Mouse (Mus musculus) midbrain, embryonic 14.5 days (tissue): ENCODE measurements around the gene Ccser2. TPM values are rescaled to one million over a fixed set of nuclear protein-coding genes. Genes with fewer than 3 reads are reported as not detected.
"Not testable (repeated sequence)": the region's sequence is repeated elsewhere in the genome, so short reads cannot be mapped to it uniquely, and the experiment has no call there.

Experiments used
- ATAC-seq: fragments of 200-750 bp; cut with Nextera tagmentation; 2 replicates; pipeline ENCODE4 v1.8.0; 2017; ENCODE audit warnings: moderate number of reproducible peaks, moderate library complexity; ENCODE audit not compliant: low FRiP score, low TSS enrichment
- DNase-seq: peaks from one replicate; pipeline ENCODE4 v3.0.0-alpha.2; 2015
- H3K27ac ChIP-seq: fragments of 300-500 bp; sonication (generic); replicated peaks from 2 replicates; pipeline ENCODE4 v1.5.1; 2014; ENCODE audit warnings: mild to moderate bottlenecking, low read depth, low read length, moderate library complexity
- H3K27me3 ChIP-seq: fragments of 300-500 bp; sonication (generic); 2 replicates; pipeline ENCODE4 v1.6.1; 2014; ENCODE audit warnings: low read length, control low read depth, mixed read lengths; ENCODE audit not compliant: control insufficient read depth, insufficient read depth
- H3K36me3 ChIP-seq: fragments of 300-500 bp; sonication (generic); 2 replicates; pipeline ENCODE4 v1.6.1; 2014; ENCODE audit warnings: low read length, control low read depth; ENCODE audit not compliant: control insufficient read depth, insufficient read depth
- H3K4me1 ChIP-seq: fragments of 300-500 bp; sonication (generic); 2 replicates; pipeline ENCODE4 v1.6.1; 2014; ENCODE audit warnings: mild to moderate bottlenecking, antibody characterized with exemption, low read length, control low read depth; ENCODE audit not compliant: control insufficient read depth, insufficient read depth
- H3K4me2 ChIP-seq: fragments of 300-500 bp; sonication (generic); 2 replicates; pipeline ENCODE4 v1.6.1; 2014; ENCODE audit warnings: mild to moderate bottlenecking, low read length, moderate library complexity
- H3K4me3 ChIP-seq: fragments of 300-500 bp; sonication (generic); replicated peaks from 2 replicates; pipeline ENCODE4 v1.5.1; 2014; ENCODE audit warnings: low read depth, low read length
- H3K9ac ChIP-seq: fragments of 300-500 bp; sonication (generic); replicated peaks from 2 replicates; pipeline ENCODE4 v1.6.1; 2014; ENCODE audit warnings: mild to moderate bottlenecking, low read length, moderate library complexity
- H3K9me3 ChIP-seq: fragments of 300-500 bp; sonication (generic); 2 replicates; pipeline ENCODE4 v1.6.1; 2016; ENCODE audit warnings: low read length, control low read depth, mixed read lengths; ENCODE audit not compliant: control insufficient read depth
- WGBS: fragments of 180-500 bp; shearing (Covaris S2); extraction: QIAGEN DNeasy Blood & Tissue Kit; methylation state at CpG from one replicate; pipeline ENCODE4 v1.1.7; 2014; 5-methylcytosine and 5-hydroxymethylcytosine counted together
- polyA plus RNA-seq: library from polyadenylated mRNA; unstranded; fragments of >200 nt; fragmentation: Nextera tagmentation; extraction: Ambion mirVana; gene quantifications from 2 replicates; pipeline ENCODE4 v1.2.1, GENCODE M21; 2014

The Ccser2 gene
- polyA plus RNA-seq, result 68.9 and 85.1 TPM in 2 replicates

DNA sequence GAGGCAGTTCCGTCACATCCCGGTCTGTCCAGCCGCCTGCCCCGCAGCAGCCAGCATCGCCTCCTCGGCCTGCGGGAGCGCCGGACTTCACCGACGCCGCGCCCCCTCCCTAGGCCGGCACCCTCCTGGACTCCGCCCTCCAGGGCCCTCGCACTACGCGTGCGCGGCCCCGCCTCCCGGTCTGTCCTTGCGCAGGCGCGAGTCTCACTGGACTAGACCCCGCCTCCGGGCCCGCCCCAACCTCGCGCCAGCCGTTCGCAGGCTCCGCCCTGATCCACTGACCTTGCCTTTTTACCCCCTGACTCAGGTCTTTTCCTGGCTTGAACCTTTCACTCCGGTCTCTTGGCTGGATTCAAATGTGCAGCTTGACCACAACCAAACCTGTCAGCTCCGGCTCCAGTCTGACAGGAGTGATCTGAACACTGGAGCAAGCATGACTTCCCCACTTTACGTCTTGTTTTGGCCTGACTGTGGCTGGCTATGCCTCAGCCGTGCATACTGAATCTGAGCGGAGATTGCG lies at the start of gene Ccser2:
TSS of gene Ccser2 (minus strand) at position 150 of the 520 bp plus-strand sequence.
- Histone ChIP-seq H3K4me3 (peak within 1 kb of the TSS; percentile 95), H3K9me3 (no peaks in the 10 kb centered on the region), H3K36me3 (no peaks in the 10 kb centered on the region), H3K4me1 (peaks cover 14% of the 10 kb centered on the region; the same call in 1 of the 2 replicates), H3K4me2 (peak within 1 kb of the TSS; percentile 65), H3K27me3 (no peaks in the 10 kb centered on the region), H3K27ac (peak within 1 kb of the TSS; percentile 91), H3K9ac (peak within 1 kb of the TSS; percentile 89)
- 1% methylated on average over 39 of the region's 39 CpGs for WGBS
- peak; percentile 100 for ATAC-seq
- peak; percentile 99 for DNase-seq

DNA sequence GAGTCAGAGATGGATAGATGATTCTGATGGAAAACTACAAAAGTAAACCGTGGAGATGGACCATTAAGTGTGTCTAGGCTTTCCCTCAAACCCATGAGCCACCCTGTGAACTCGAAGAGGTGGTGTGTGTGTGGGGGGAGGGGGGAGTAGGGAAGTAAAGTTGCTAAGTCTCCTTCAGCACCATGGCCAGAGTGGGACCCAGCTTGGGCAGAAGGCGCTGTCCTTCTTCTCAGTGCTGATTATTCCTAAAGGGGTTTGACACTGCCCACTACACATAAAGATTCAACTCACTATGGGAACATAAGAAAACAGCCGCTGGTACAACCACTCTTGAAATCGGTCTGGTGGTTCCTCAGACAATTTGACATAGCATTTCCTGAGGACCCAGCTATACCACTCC lies 47.3 kb upstream of the Ccser2 start:
- no peak overlapping the region for H3K27ac ChIP-seq
- no peaks in the 10 kb centered on the region for H3K27me3 ChIP-seq
- DNase-seq (peak; percentile 37), ATAC-seq (no peak)
- peaks cover 8% of the 10 kb centered on the region for H3K4me1 ChIP-seq
- no peaks in the 10 kb centered on the region for H3K36me3 ChIP-seq
- H3K9ac ChIP-seq, result no peak overlapping the region
- WGBS, result 42% methylated on average over 5 of the region's 5 CpGs
- H3K9me3 ChIP-seq, result no peaks in the 10 kb centered on the region
- H3K4me3 ChIP-seq, result no peak overlapping the region
- no peak overlapping the region for H3K4me2 ChIP-seq

DNA sequence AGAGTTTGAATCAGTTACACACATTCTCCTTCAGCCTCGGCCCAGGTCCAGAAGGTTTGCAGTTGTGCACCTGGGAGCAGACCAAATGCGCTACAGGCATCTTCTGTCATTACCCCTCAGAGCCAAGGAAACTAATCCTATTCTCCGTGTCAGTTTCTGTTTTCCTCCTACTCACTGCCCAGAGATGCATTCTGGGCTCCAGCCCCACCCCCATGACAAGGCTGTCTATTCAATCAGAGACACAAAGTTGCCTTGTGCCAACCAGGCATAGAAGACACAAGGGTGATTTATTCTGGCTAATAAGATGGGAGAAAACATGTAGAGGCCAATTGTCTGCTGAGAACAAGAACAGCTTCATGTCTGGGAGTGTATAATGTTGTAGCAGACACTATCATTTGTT lies 45.1 kb upstream of the Ccser2 start:
- Histone ChIP-seq H3K27ac (no peak overlapping the region), H3K27me3 (no peaks in the 10 kb centered on the region), H3K4me3 (no peak overlapping the region), H3K9ac (no peak overlapping the region), H3K4me1 (peaks cover 8% of the 10 kb centered on the region), H3K4me2 (no peak overlapping the region), H3K9me3 (no peaks in the 10 kb centered on the region), H3K36me3 (no peaks in the 10 kb centered on the region)
- ATAC-seq, result no peak; the same call in 1 of the 2 replicates
- DNase-seq, result peak; percentile 46
- 20% methylated on average over 3 of the region's 3 CpGs for WGBS

DNA sequence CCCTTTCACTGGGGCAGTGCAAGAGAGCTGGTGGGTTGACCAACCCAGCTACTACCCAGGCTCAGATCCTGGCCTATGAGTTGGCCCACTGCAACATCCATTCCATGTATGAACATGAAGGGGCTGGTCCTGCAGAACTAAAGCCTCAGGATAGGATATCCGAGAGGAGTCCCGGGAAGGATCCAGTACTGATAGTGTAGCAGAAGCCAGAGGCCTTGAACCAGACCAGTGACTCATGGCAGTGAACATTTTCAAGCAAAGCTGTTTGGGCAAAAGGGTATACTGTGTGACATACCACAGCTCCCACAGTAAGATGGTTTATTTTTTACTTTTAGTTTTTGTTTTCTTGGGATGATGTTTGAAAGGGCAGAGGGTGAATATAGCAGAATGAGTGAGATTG lies 41.1 kb upstream of the Ccser2 start:
- ATAC-seq (no peak), DNase-seq (no peak)
- no peak overlapping the region for H3K9ac ChIP-seq
- no peak overlapping the region for H3K4me3 ChIP-seq
- H3K4me2 ChIP-seq, result no peak overlapping the region
- H3K27ac ChIP-seq, result no peak overlapping the region
- H3K9me3 ChIP-seq, result no peaks in the 10 kb centered on the region
- H3K36me3 ChIP-seq, result no peaks in the 10 kb centered on the region
- no peaks in the 10 kb centered on the region for H3K27me3 ChIP-seq
- 91% methylated on average over 2 of the region's 2 CpGs for WGBS
- peaks cover 15% of the 10 kb centered on the region for H3K4me1 ChIP-seq

DNA sequence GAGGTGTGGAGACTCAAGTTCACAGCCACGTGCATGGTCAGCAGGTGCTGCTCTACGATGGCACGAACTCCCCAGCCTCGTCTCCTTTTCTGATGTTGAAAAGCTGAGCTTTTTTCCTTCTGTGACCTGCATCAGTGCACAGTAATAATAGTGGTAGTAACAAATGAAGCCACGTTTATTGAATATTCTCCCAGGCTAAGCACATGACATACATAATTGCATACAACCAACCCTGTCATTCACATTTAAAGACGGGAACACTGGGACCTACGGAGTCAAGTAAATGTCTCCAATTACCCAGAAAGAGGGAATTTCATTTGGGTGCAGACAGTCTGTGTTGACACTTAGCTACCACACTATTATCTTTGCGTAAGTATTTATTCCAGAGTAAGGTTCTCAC lies 37.9 kb upstream of the Ccser2 start:
- Histone ChIP-seq H3K27ac (no peak overlapping the region), H3K9me3 (no peaks in the 10 kb centered on the region), H3K4me3 (no peak overlapping the region), H3K9ac (no peak overlapping the region), H3K4me2 (no peak overlapping the region), H3K36me3 (no peaks in the 10 kb centered on the region), H3K4me1 (0 out of 2 replicates have a peak, but pooled peaks cover 7% of the 10 kb centered on the region), H3K27me3 (no peaks in the 10 kb centered on the region)
- ATAC-seq (no peak), DNase-seq (no peak)
- 68% methylated on average over 8 of the region's 8 CpGs for WGBS

DNA sequence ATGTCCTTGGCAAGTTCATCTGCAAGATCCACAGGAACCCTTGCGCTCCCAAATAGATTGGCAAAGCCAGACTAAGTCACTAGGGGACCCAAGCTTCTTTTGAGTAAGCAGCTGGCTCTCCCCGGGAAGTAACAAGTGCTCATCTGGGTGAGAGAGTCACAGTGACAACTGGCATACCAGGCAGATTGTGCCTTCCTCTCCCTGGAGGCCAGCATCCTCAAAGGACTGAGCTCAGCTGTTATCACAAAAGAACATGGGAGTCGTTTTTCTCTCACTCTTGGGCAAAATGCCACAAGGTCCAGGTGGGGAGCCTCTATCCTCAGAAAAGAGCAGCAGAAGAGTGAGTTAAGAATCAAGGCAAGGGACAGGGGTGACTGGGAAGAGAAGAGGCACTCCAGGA lies 37.3 kb upstream of the Ccser2 start:
- DNase-seq, result peak; percentile 36
- Histone ChIP-seq H3K27me3 (no peaks in the 10 kb centered on the region), H3K9me3 (no peaks in the 10 kb centered on the region)

DNA sequence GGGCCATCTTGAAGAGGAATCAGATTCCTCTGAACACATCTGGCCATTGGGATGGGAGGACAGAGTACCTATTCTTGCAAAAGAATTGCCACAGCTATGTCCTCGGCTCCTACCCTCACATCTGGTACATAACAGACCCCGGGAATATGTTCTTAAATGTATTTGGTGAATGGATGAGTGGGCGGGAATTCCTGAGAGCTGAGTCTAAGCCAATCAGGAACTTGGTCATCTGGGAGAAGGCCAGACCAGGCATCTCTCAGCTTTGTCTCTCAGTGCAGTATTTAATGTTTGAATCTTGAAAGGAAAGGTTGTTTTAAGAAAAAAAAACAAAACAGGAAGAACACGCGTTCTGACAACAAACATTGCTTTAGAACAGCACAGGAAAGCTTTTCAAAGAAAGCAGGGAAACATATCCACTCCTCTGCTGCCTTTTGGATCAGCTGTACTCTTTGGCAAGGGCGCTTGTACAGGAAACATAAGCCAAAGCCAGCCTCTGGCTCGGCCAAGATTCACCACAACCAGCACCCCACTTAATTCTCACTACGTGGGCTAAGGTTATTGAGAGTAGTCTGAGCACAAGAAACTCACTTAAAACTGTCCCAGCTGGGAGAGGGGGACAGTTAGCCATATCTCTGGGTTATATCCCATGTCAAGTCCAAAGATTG lies 35.0 kb upstream of the Ccser2 start:
- DNase-seq (no peak), ATAC-seq (no peak)
- Histone ChIP-seq H3K9ac (no peak overlapping the region), H3K4me3 (no peak overlapping the region), H3K36me3 (no peaks in the 10 kb centered on the region), H3K4me2 (no peak overlapping the region), H3K4me1 (0 out of 2 replicates have a peak, but pooled peaks cover 7% of the 10 kb centered on the region), H3K27ac (no peak overlapping the region), H3K27me3 (no peaks in the 10 kb centered on the region), H3K9me3 (no peaks in the 10 kb centered on the region)
- 85% methylated on average over 8 of the region's 8 CpGs for WGBS

More for the DNA sequence above, 37.3 kb upstream of the Ccser2 start:
- Histone ChIP-seq H3K36me3 (no peaks in the 10 kb centered on the region), H3K4me1 (0 out of 2 replicates have a peak, but pooled peaks cover 7% of the 10 kb centered on the region), H3K4me3 (no peak overlapping the region), H3K27ac (no peak overlapping the region), H3K4me2 (no peak overlapping the region), H3K9ac (no peak overlapping the region)
- ATAC-seq, result no peak
- 19% methylated on average over 3 of the region's 3 CpGs for WGBS

DNA sequence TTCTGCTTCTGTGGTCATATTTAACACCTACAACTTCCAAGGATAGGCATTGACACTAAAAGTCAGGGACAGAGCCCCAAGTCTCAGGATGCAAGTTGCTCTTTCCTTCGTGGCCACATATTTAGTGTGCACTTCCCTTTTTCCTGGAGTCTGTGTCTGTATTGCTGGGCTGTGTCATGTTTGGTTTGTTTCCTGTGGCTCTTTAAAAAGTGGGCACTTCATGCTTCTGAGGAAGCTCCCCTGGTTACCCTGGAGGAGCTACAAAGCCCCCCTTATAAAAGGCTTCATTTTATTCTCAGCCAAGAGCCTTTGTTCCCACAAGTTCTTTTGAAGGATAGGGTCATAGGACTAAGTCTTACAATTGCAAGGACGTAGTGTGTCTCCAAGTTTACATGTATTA lies 34.3 kb upstream of the Ccser2 start:
- Histone ChIP-seq H3K4me3 (no peak overlapping the region), H3K4me1 (0 out of 2 replicates have a peak, but pooled peaks cover 7% of the 10 kb centered on the region), H3K36me3 (no peaks in the 10 kb centered on the region), H3K4me2 (no peak overlapping the region), H3K27me3 (no peaks in the 10 kb centered on the region), H3K9me3 (no peaks in the 10 kb centered on the region), H3K27ac (no peak overlapping the region), H3K9ac (no peak overlapping the region)
- no peak for ATAC-seq
- no peak for DNase-seq
- 52% methylated on average over 2 of the region's 2 CpGs for WGBS

DNA sequence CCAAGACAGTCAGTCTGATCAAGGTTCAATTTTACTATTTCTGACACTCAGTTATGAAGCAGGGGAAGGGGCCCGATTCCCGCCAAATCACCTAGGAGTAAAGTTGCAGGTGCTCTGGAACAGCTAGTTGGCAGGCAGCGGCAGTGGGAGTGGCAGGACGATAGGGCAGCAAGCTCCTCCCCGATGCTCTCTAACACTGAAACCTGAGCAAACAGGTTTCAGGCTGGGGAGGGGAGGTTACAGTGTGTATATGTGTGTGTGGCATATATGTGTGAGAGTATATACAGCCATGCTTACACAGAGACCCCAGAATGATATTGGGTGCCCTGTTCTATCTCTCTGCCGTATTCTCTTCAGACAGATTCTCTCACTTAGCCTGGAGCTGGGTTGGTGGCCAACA lies 32.2 kb upstream of the Ccser2 start:
- not testable (repeated sequence) for H3K9me3 ChIP-seq, H3K9ac ChIP-seq, H3K27me3 ChIP-seq, H3K36me3 ChIP-seq, DNase-seq, H3K27ac ChIP-seq, H3K4me3 ChIP-seq, ATAC-seq, H3K4me1 ChIP-seq, H3K4me2 ChIP-seq
- 85% methylated on average over 6 of the region's 6 CpGs for WGBS
